Mouse (Mus musculus) ES-Bruce4 (cell line): ENCODE measurements around the gene Slc4a2.

Experiments used
- CTCF ChIP-seq: IDR thresholded peaks from one replicate; pipeline ENCODE4 v1.8.1; 2011; ENCODE audit warnings: low read depth, low read length
- EP300 ChIP-seq: IDR thresholded peaks from 2 replicates; pipeline ENCODE4 v1.6.1; 2011; ENCODE audit warnings: low read depth, low read length; ENCODE audit not compliant: insufficient read depth
- POLR2A ChIP-seq: IDR thresholded peaks from one replicate; pipeline ENCODE4 v1.8.1; 2011; ENCODE audit warnings: low read length; ENCODE audit not compliant: insufficient read depth

DNA sequence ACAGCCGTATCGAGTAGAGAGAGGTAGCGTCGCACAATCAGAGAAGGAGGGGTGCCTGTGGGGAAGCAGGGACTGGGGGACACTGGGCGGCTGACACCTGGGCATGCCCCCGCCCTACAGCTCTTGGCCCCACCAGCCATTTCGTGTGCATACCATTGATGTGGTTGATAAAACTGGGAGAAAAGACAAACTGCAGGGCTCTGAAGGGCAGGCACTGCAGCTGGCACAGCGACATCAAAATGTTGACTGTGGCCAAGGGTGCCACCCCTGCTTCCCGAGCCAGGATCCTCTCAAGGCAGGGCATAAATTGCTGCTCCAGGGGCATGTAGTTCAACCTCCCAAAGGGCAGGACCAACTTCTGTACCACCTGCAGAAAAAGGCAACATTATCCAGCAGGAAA, 18.4 kb downstream of the Slc4a2 start:
- no peak for TF ChIP-seq CTCF
- no peak for TF ChIP-seq POLR2A
- no peak for TF ChIP-seq EP300
